Mouse (Mus musculus) heart, embryonic 13.5 days (tissue): ENCODE measurements around the gene Tgm1. TPM values are rescaled to one million over a fixed set of nuclear protein-coding genes. Genes with fewer than 3 reads are reported as not detected.

Experiments
- ATAC-seq: fragments of 200-750 bp; cut with Nextera tagmentation; 2 replicates; pipeline ENCODE4 v1.8.0; 2017; ENCODE audit warnings: moderate TSS enrichment; ENCODE audit not compliant: insufficient number of reproducible peaks, low FRiP score, low TSS enrichment; ENCODE audit errors: extremely low read depth
- H3K27ac ChIP-seq: fragments of 300-500 bp; sonication (generic); replicated peaks from 2 replicates; pipeline ENCODE4 v1.5.1; 2015; ENCODE audit warnings: moderate library complexity, mild to moderate bottlenecking, inconsistent platforms
- H3K27me3 ChIP-seq: fragments of 300-500 bp; sonication (generic); replicated peaks from 2 replicates; pipeline ENCODE4 v1.6.1; 2015; ENCODE audit warnings: mild to moderate bottlenecking, inconsistent platforms
- H3K36me3 ChIP-seq: fragments of 300-500 bp; sonication (generic); 2 replicates; pipeline ENCODE4 v1.6.1; 2015; ENCODE audit warnings: mild to moderate bottlenecking, inconsistent platforms
- H3K4me1 ChIP-seq: fragments of 300-500 bp; sonication (generic); 2 replicates; pipeline ENCODE4 v1.6.1; 2015; ENCODE audit warnings: inconsistent platforms
- H3K4me2 ChIP-seq: fragments of 300-500 bp; sonication (generic); 2 replicates; pipeline ENCODE4 v1.6.1; 2015; ENCODE audit warnings: inconsistent platforms, mild to moderate bottlenecking, moderate library complexity
- H3K4me3 ChIP-seq: fragments of 300-500 bp; sonication (generic); 2 replicates; pipeline ENCODE4 v1.5.1; 2015; ENCODE audit warnings: moderate library complexity, mild to moderate bottlenecking, inconsistent platforms
- H3K9ac ChIP-seq: fragments of 300-500 bp; sonication (generic); 2 replicates; pipeline ENCODE4 v1.6.1; 2015; ENCODE audit warnings: inconsistent platforms, mild to moderate bottlenecking, moderate library complexity
- H3K9me3 ChIP-seq: fragments of 300-500 bp; sonication (generic); 2 replicates; pipeline ENCODE4 v1.6.1; 2016; ENCODE audit warnings: inconsistent platforms
- WGBS: fragments of 180-500 bp; shearing (Covaris S2); methylation state at CpG from one replicate; pipeline ENCODE4 v1.1.7; 2015; ENCODE audit warnings: mixed read lengths; 5-methylcytosine and 5-hydroxymethylcytosine counted together
- polyA plus RNA-seq: library from polyadenylated mRNA; unstranded; fragments of >200 nt; fragmentation: Nextera tagmentation; extraction: Ambion mirVana; gene quantifications from 2 replicates; pipeline ENCODE4 v1.2.1, GENCODE M21; 2015

Tgm1 gene
- polyA plus RNA-seq, 1 experiment from 2014 or later, result 0.25 TPM

GRCm38 (mm10) chr14:55709509-55709908 lies 4.2 kb downstream of the Tgm1 start:
- H3K4me1 ChIP-seq, result peaks cover 13% of the 10 kb centered on the region
- no peak overlapping the region for H3K27ac ChIP-seq
- no peaks in the 10 kb centered on the region for H3K36me3 ChIP-seq
- H3K4me3 ChIP-seq, result no peak overlapping the region
- WGBS, result 83% methylated on average over 4 of the region's 4 CpGs
- H3K4me2 ChIP-seq, result no peak overlapping the region
- no peak for ATAC-seq
- no peaks in the 10 kb centered on the region for H3K9me3 ChIP-seq
- H3K9ac ChIP-seq, result no peak overlapping the region
- H3K27me3 ChIP-seq, result peaks cover 35% of the 10 kb centered on the region

GRCm38 (mm10) chr14:55707397-55707796 lies 6.3 kb downstream of the Tgm1 start:
- Histone ChIP-seq H3K9ac (no peak overlapping the region), H3K9me3 (no peaks in the 10 kb centered on the region), H3K4me2 (no peak overlapping the region), H3K4me3 (no peak overlapping the region), H3K36me3 (no peaks in the 10 kb centered on the region), H3K4me1 (no peaks in the 10 kb centered on the region), H3K27ac (no peak overlapping the region), H3K27me3 (peaks cover 21% of the 10 kb centered on the region)
- 54% methylated on average over 5 of the region's 5 CpGs for WGBS
- no peak for ATAC-seq

- ATAC-seq, result no peak
- 75% methylated on average over 8 of the region's 8 CpGs for WGBS
Observed at GRCm38 (mm10) chr14:55706051-55706600, 7.6 kb downstream of the Tgm1 start.

GRCm38 (mm10) chr14:55702761-55703160 lies 11.0 kb downstream of the Tgm1 start:
- Histone ChIP-seq H3K4me1 (no peaks in the 10 kb centered on the region), H3K9me3 (no peaks in the 10 kb centered on the region), H3K27ac (no peak overlapping the region), H3K4me3 (no peak overlapping the region), H3K9ac (no peak overlapping the region), H3K4me2 (no peak overlapping the region), H3K27me3 (peaks cover 16% of the 10 kb centered on the region; the same call in 1 of the 2 replicates), H3K36me3 (no peaks in the 10 kb centered on the region)
- WGBS, result 55% methylated on average over 6 of the region's 6 CpGs
- ATAC-seq, result no peak

More at GRCm38 (mm10) chr14:55706051-55706600, 7.6 kb downstream of the Tgm1 start:
- no peak overlapping the region for H3K27ac ChIP-seq
- peaks cover 8% of the 10 kb centered on the region for H3K27me3 ChIP-seq
- no peaks in the 10 kb centered on the region for H3K9me3 ChIP-seq
- no peak overlapping the region for H3K4me2 ChIP-seq
- no peaks in the 10 kb centered on the region for H3K4me1 ChIP-seq
- H3K36me3 ChIP-seq, result no peaks in the 10 kb centered on the region
- no peak overlapping the region for H3K4me3 ChIP-seq
- H3K9ac ChIP-seq, result no peak overlapping the region

- Histone ChIP-seq H3K9me3 (no peaks in the 10 kb centered on the region), H3K36me3 (no peaks in the 10 kb centered on the region), H3K4me1 (no peaks in the 10 kb centered on the region), H3K27ac (no peak overlapping the region), H3K4me2 (no peak overlapping the region), H3K9ac (no peak overlapping the region), H3K27me3 (peaks cover 16% of the 10 kb centered on the region; the same call in 1 of the 2 replicates), H3K4me3 (no peak overlapping the region)
- WGBS, result 49% methylated on average over 9 of the region's 9 CpGs
- ATAC-seq, result no peak
Observed at GRCm38 (mm10) chr14:55701131-55701530, 12.6 kb downstream of the Tgm1 start.

- H3K9me3 ChIP-seq, result no peaks in the 10 kb centered on the region
- WGBS, result 66% methylated on average over 4 of the region's 4 CpGs
Observed at GRCm38 (mm10) chr14:55697226-55697625, 16.5 kb downstream of the Tgm1 start.

GRCm38 (mm10) chr14:55689433-55689832 lies 24.3 kb downstream of the Tgm1 start:
- no peak for ATAC-seq
- 0 out of 2 replicates have a peak, but pooled peaks cover 3% of the 10 kb centered on the region for H3K27me3 ChIP-seq
- no peak overlapping the region for H3K4me2 ChIP-seq
- H3K4me3 ChIP-seq, result no peak overlapping the region
- no peak overlapping the region for H3K27ac ChIP-seq
- 76% methylated on average over 10 of the region's 10 CpGs for WGBS
- H3K4me1 ChIP-seq, result no peaks in the 10 kb centered on the region
- no peak overlapping the region for H3K9ac ChIP-seq
- no peaks in the 10 kb centered on the region for H3K9me3 ChIP-seq
- no peaks in the 10 kb centered on the region for H3K36me3 ChIP-seq

More at GRCm38 (mm10) chr14:55697226-55697625, 16.5 kb downstream of the Tgm1 start:
- no peak overlapping the region for H3K4me2 ChIP-seq
- no peak for ATAC-seq
- H3K27me3 ChIP-seq, result 0 out of 2 replicates have a peak, but pooled peaks cover 9% of the 10 kb centered on the region
- H3K4me3 ChIP-seq, result no peak overlapping the region
- H3K27ac ChIP-seq, result no peak overlapping the region
- H3K4me1 ChIP-seq, result no peaks in the 10 kb centered on the region
- no peak overlapping the region for H3K9ac ChIP-seq
- H3K36me3 ChIP-seq, result no peaks in the 10 kb centered on the region

- H3K4me3 ChIP-seq, result peak overlapping the region; percentile 86
- peak overlapping the region; percentile 89 for H3K27ac ChIP-seq
- H3K9me3 ChIP-seq, result no peaks in the 10 kb centered on the region
- peaks cover 35% of the 10 kb centered on the region for H3K36me3 ChIP-seq
- WGBS, result 16% methylated on average over 3 of the region's 3 CpGs
- H3K27me3 ChIP-seq, result no peaks in the 10 kb centered on the region
- peaks cover 17% of the 10 kb centered on the region for H3K4me1 ChIP-seq
- ATAC-seq, result no peak
- H3K4me2 ChIP-seq, result peak overlapping the region; percentile 84
- peak overlapping the region; percentile 93 for H3K9ac ChIP-seq
Observed at GRCm38 (mm10) chr14:55682118-55682493, 31.6 kb downstream of the Tgm1 start.

GRCm38 (mm10) chr14:55681160-55682117 lies 32.3 kb downstream of the Tgm1 start, which contains the start of gene Tinf2:
Tinf2 (minus strand) TSS chr14:55681820.
- peak within 1 kb of the TSS; percentile 84 for H3K4me2 ChIP-seq
- no peaks in the 10 kb centered on the region for H3K27me3 ChIP-seq
- ATAC-seq, result peak; percentile 97
- under 1% methylated on average over 66 of the region's 66 CpGs for WGBS
- peaks cover 42% of the 10 kb centered on the region for H3K36me3 ChIP-seq
- peak within 1 kb of the TSS; percentile 93 for H3K9ac ChIP-seq
- H3K27ac ChIP-seq, result peak within 1 kb of the TSS; percentile 89
- peak within 1 kb of the TSS; percentile 86 for H3K4me3 ChIP-seq
- peaks cover 17% of the 10 kb centered on the region for H3K4me1 ChIP-seq
- no peaks in the 10 kb centered on the region for H3K9me3 ChIP-seq

- no peak overlapping the region for H3K9ac ChIP-seq
- WGBS, result 87% methylated on average over 4 of the region's 4 CpGs
- H3K9me3 ChIP-seq, result no peaks in the 10 kb centered on the region
- no peak overlapping the region for H3K27ac ChIP-seq
- H3K4me1 ChIP-seq, result peaks cover 21% of the 10 kb centered on the region
- no peak overlapping the region for H3K4me2 ChIP-seq
- H3K27me3 ChIP-seq, result no peaks in the 10 kb centered on the region
- no peak overlapping the region for H3K4me3 ChIP-seq
- no peak for ATAC-seq
- H3K36me3 ChIP-seq, result peaks cover 61% of the 10 kb centered on the region
Observed at GRCm38 (mm10) chr14:55677615-55678014, 36.1 kb downstream of the Tgm1 start.

- Histone ChIP-seq H3K36me3 (peaks cover 44% of the 10 kb centered on the region), H3K9ac (peak overlapping the region; percentile 91), H3K9me3 (no peaks in the 10 kb centered on the region), H3K4me3 (peak overlapping the region; percentile 83), H3K27ac (peak overlapping the region; percentile 83; the same call in 1 of the 2 replicates), H3K4me1 (peaks cover 22% of the 10 kb centered on the region), H3K4me2 (peak overlapping the region; percentile 88), H3K27me3 (no peaks in the 10 kb centered on the region)
- WGBS, result 68% methylated on average over 7 of the region's 7 CpGs
- ATAC-seq, result no peak
Observed at GRCm38 (mm10) chr14:55672741-55673060, 41.0 kb downstream of the Tgm1 start.
